Mouse (Mus musculus): ENCODE data around the gene Ank2.

DNA sequence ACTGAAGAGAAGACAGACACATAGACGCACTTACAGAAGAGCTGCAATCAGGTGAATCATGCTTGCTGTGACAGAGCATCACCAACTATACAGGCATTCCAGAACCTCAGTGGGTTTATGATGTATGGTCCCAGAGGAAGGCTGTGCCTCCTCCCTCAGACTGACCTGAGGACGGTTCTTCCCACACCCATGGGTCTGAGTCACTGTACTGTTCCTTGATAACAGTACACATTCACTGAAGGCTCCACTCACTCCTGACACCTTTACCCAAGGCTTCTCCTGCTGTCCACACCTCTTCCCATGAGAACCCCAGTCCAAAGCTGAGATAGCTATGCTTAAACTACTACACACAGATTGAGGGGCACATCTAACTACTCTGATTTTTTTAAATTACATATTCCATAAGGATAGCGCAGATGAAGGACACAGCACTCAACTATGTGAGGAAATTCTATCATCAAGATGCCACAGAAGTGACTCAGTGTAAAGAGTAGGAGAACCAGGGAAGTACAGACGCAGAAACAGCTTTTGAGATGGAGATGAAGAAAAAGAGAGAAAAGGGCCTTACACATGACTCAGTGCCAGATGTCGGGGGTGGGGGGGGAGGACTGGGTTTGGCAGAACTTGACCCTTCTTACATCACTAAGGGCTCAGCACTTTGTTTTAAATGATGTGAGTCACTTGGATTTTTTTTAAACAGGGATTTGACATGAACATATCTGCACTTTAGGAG, 435.3 kb downstream of the Ank2 start:
- TF ChIP-seq CTCF (conservative IDR thresholded peaks at IDR 0.05; ENCODE audit: insufficient read depth, insufficient read length, low read depth, low read length) (no peak), POLR2A (IDR thresholded peaks at IDR 0.05; ENCODE audit: low read depth, low read length) (no peak)

Measured in kidney, adult 2 months (tissue).